Mouse (Mus musculus) testis, postnatal 14 days (tissue): ENCODE measurements at regions not wholly inside any gene's neighbourhood (a gene's known extent, or its start where the extent isn't known, plus 50 kb on each side); places are given as distances from the start of the nearest gene placed in this dataset.
A peak's percentile ranks its signal among the peaks of the same experiment; 100 is the strongest.

Experiments used
- DNase-seq: peaks from one replicate; pipeline ENCODE4 v3.0.0; 2021; ENCODE audit warnings: low spot score

- DNase-seq: no peak
Measured at GRCm38 (mm10) chr15:85660528-85661392, 74.0 kb upstream of the Ppara start.

DNA sequence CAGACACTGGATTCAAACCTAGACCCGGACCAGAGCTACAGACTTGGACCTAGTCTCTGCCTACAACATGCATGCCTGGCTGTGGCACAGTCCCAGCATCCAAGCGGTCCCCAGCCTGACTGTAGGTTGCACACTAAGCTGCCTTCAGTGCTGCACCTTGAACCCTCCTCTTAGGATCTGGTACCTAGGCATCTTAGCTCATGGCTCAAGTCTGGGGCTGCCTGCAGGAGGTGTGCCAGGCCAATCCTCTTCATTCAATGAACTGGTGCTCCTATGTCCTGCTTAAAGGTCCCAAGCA, 73.4 kb upstream of the Ppara start:
- DNase-seq: no peak

- DNase-seq: no peak
Measured at GRCm38 (mm10) chr15:85661771-85662170, 73.0 kb upstream of the Ppara start.

DNA sequence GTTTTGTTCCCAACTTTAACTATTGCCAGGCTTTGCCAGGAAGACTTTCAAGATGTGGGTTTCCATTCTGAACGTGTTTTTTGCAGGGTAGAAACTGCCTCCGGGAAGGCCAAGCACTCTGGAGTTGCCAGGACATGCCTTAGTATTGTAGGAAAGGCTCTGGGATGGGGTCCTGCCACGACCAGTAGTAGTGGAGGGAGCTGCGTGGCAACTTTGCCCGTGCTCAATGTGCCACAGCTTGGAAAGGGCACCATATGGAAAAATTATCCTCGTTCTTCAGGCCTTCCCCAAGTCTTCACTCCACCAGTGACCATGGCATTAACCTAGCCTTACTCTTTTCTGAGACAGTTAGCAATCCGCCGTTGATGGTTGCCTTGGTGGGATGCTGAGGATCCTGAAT, 72.5 kb upstream of the Ppara start:
- no peak for DNase-seq

- no peak for DNase-seq
Measured at GRCm38 (mm10) chr15:85662673-85663072, 72.1 kb upstream of the Ppara start.

DNA sequence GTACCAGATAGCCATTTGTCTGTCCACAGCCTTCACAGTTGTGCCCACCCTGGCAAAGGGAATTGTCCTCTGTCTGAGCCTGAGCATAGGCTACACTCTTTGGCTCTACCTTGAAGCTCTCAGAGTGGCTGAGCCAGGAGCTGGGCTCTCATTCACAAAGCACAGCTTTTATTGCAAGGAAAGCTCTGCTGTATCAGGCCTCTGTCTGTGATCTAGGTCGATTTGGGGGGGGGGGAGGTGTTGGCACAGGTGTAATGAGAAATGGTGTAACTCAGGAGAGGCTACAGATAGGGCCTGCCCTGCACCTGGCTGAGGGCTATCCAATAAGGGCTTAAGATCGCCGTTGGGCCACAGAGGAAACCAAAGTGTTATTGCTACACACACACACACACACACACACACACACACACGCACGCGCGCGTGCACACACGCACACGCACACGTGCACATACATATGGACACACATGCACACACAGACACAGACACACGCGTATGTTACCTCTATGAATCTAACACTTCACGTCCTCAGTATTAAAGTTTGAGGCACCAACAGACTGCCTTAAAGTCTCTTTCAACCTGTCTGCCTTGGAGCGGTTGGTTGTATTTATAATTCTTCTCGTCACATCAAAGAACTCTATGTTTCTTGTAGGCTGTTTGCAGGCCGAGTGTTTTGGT, 70.9 kb upstream of the Ppara start:
- no peak for DNase-seq

DNA sequence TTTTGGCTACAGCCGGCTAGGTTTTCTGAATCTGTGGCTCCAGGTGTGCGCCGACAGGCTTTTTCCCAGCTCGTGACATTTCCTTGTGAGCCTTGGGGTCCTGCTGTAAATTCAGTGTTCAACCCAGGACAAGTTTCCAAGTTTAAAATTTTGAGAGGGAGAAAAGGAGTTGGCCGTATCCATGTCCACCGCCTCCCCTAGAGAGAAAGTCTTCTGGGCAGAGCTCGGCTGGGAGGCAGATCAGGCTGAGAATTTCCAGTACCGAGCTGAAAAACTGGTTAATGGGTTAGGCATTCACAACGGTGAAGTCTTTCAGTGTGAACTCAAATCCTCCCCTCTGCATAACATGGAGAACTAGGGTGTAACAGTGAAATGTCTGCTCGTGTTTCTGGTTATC, 70.4 kb upstream of the Ppara start:
- no peak for DNase-seq

- DNase-seq: no peak
Measured at GRCm38 (mm10) chr15:85665181-85665821, 69.5 kb upstream of the Ppara start.

DNA sequence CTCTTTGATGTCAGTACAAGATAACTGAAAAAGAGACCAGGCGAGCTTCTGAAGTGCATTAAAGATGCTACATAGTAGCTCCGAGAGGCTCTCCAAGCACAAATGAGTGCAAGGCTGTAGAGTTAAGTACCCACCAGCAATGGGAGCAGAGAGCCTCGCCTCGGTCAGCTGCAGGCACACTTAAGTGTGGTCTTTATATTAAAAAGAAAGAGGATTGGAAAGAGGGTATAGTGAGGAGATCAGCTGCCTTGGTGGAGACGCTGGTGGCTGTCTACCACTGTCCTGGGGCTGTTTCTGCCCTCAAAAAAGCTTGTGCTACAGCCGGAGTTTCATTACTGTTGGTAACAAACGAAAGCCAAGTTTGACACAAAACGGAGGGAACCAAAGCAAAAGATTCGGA, 68.3 kb upstream of the Ppara start:
- DNase-seq: no peak

- DNase-seq: no peak
Measured at GRCm38 (mm10) chr15:85667381-85667791, 67.4 kb upstream of the Ppara start.

GRCm38 (mm10) chr15:85667906-85668590, 66.7 kb upstream of the Ppara start:
- DNase-seq: no peak

DNA sequence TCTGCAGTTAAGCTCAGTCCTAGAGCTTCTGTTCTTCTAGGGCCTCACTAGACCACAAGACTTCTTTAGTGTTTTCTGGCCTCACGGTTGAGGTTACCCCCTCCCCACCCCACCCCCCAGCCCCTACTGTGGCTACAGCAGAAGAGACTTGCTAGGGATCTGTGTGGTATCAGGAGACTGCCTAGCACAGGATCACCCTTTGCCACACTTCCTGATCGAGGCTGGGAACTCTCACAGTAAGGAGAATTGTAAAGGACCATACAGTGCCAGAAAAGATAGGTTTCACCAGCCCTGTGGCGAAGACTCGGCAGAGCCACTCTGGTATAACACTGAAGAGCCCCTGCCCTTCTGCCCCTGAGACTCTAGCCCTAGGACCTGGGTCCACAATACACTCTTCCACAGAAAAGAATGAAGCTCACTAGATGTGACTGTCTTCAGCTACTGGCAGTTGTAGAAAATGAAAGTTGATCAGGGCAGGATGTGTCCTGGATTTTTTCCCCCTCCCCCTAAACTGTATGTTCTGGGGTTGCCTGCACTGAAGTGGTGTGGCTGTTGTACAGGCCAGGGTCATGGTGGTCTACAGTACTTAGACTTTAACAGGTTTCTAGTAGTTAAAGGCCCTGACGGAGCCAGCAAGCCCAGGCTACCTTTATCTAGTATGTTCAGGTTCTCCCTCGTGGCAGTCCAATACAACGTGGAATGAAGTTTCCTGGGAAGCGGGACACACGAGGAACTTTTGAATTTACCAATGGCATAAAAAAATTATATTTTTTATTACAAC, 65.7 kb upstream of the Ppara start:
- no peak for DNase-seq

DNA sequence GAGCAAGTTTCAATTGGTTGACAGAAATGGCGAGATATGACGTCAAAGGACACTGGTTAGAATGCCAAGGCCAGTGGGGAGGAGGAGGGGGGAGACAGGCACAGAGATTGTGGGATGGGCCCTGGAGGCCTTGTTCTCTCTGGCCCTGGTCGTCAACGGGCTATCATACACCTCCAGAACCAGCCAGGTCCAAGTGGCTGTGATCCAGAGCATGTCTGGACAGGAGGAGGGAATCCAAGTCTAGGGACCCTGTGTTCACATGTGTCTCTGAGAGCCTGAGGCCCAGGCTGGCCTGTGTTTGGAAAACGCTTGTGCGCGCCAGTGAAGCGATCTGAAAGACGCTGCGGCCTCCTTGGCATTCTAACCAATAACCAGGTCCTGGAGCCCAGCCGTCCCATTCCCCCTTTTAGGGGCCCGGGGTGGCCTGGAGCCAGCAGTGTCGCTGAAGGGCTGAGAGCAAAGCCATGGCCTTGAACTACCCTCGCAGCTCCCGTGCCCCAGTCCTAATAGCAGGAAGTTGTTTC, 65.1 kb upstream of the Ppara start:
- DNase-seq: peak; percentile 87

GRCm38 (mm10) chr15:85670176-85670788, 64.5 kb upstream of the Ppara start:
- no peak for DNase-seq

DNA sequence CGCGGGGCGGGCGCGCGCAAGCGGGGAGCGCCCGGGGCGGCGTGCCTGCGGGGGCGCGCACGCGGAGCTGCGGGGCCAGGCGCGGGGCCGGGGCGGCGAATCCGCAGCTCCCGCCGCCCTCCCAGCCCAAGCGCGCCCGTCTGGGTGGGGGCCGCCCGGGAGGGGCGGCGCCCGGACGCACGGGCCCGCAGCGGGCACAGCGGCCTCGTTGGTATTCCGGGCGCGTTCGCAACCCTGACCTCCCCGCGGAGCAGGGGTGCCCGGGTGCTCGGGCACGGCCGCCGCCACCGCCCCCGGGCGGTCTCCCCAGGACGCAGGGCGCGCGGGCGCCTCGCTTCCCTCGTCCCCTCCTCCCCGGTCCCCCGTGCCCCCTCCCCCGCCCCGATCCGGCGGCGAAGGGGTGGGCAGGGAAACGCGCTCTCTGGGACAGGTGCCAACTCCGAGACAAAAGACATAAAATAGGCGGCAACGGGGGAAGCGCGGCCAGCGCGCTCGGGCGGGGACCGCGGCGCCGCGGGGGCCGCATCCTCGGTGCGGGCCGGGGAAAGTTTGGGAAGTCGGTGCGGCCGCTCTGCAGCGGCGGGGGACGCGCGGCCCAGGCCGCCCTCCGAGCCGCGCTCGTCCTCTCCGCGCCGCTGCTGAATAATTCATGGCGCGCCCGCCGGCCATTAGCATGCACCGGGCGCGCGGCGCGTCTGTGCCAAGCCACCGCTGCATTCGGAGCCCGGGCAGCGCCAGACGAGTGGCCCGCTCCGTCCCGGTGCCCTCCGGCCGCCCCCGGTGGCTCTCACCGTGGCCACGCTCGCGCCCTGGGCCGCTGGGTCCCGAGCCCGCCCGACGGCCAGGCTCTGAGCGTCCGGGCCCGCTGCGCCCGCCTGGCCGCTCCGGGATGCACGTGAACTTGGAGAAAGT, 63.7 kb upstream of the Ppara start:
- peak; percentile 77 for DNase-seq

DNA sequence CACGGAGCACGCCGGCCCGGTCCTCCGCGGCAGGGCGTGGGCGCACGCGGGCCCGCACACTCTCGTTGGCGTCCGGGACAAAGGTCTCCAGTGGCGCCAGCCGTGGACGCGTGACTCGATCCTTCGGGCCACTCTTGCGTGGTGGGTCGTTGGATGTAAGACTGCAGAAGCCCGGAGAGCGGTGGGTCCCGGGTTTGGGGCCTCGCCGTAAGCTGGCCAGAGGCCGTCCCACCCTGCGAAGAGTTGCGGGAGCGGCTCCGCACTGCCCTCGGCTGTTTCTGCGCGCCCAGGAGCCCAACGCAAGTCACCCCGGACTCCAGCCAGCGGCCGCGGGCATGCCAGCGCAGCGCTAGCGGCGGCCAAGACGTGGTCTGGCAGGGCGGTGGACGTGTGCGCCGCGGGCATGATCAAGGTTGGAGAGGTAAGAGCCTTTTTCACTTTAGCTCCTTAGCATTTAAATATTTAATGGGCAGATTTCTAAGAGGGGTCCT, 63.0 kb upstream of the Ppara start:
- DNase-seq: no peak

GRCm38 (mm10) chr15:85672376-85672775, 62.4 kb upstream of the Ppara start:
- DNase-seq: no peak

DNA sequence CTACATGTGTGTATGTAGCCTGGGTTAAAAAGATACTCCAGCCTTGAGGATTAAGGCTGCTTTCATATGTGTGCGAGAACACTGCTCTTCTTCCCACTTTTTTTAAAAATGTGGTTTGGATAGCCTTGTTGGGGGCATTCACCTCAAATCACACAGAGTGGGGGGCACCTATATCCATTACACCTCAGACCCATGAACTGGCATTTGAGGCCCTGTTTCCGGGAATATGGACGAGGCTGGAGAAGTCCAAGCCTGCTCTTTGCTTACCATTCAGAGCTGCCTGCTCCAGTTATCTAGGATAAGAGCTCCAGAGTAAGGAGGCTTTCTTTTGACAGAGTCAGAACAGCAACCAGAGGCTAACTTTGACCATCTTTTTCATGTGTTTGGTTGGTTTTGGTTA, 61.9 kb upstream of the Ppara start:
- DNase-seq: no peak

- DNase-seq: no peak
Measured at GRCm38 (mm10) chr15:85673506-85673905, 61.3 kb upstream of the Ppara start.
